Mouse (Mus musculus): ENCODE results near the gene Itgb3.

Gene Itgb3

GRCm38 (mm10) chr11:104661531-104662205 lies 53.9 kb downstream of the Itgb3 start:
- peak; percentile 34 for DNase-seq

- DNase-seq = no peak
Observed at GRCm38 (mm10) chr11:104662573-104662972, 54.8 kb downstream of the Itgb3 start.

GRCm38 (mm10) chr11:104663241-104663877 lies 55.6 kb downstream of the Itgb3 start:
- no peak for DNase-seq

- DNase-seq = no peak
Observed at GRCm38 (mm10) chr11:104663878-104664261, 56.1 kb downstream of the Itgb3 start.

- DNase-seq = peak; percentile 29
Observed at GRCm38 (mm10) chr11:104664441-104664840, 56.6 kb downstream of the Itgb3 start.

GRCm38 (mm10) chr11:104667399-104667798 lies 59.6 kb downstream of the Itgb3 start:
- DNase-seq = no peak

DNA sequence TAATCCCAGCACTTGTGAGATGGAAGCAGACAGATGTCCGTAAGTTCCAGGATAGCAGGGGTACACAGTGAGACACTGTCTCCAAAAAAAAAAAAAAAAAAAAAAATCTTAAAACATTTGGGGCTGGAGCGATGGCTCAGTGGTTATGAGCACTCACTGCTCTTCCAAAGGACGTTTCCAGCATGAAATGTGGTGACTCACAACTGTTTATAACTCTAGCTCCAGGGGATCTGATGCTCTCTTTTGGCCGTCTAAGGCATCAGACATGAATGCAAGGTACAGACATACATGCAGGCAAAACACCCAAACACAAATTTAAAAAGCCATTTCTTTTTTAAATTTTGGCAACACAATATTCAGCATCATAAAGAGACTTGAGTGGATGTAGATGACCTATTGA lies 65.6 kb downstream of the Itgb3 start:
- no peak for DNase-seq

DNA sequence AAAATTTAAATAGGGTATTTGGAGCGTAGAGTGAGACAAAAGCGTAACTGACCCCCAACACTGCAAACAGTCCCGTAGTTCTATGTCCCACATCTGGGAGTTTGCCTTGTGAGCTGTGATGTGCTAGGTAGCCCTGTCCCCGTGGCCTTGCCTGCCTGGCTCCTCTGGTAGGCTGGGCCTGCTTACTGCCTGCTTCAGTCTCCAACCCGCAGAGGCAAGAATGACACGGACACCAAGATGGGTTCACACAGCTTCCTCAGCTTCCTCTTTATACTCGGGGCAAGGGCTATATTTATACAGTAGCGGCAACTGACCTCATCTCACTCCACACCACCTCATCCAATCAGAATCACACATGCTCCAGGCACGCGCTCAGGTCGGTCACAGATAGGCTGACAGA lies 67.0 kb downstream of the Itgb3 start:
- no peak for DNase-seq

DNA sequence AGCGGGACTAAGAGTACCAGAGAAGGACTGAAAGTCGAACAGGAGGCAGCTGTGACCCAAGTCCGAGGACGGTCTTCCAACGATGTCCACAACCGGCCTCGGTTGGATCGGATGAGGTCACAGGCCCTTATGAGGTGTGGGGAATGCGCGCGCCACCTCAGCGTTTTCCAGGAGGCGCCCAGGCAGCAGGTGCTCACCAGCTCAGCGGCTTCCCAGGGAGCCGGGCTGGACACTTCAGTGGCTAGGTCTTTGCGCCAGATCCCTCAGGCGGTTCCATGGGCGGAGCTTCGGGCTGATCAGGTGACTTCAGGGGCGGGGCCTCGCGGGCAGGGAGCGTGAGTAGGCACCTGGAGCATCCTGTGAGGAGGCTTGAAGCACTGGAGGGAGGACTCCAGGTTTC lies 77.7 kb downstream of the Itgb3 start, which contains the start of gene Gm11639:
Gene Gm11639, plus strand, starts transcription at position 160 of the 400 bp plus-strand sequence.
- peak; percentile 43 for DNase-seq

DNA sequence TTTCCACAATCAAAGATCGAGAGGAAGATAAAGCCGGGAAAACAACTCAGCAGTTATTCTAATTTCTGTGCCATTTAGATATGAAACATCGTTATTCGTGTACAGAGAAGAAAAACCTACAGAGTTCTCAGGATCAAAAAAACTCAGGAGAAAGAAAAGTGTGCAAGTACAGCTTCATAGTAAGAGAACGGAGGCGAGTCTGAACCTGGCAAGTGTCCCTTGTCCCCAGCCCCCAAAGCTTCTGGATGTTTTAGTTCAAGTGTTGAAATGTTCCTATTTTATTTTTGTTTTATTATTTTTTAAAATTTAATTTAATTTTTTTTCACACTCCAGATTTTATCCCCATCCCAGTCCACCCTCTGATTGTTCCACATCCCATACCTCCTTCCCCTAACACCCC lies 85.4 kb downstream of the Itgb3 start:
- DNase-seq = no peak

DNA sequence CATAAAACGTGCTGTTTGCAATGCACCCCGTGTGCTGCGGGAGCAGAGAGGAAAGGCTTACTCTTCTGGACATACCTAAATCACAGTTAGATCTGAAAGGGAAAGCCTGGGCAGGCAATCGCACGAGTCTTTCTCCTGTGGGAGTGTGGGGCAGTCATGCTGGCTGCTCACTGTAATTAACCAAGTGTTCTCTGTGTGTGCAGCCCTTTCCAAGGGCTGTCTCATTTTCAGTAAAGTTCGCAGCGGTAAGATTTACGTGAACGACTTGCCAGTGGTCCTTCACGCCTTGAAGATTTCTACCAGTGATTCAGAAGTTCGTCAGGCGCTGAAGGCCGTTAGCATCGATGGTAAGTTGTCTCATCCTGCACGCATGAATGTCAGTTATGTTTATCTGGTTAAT lies 96.3 kb downstream of the Itgb3 start:
- DNase-seq = no peak

DNA sequence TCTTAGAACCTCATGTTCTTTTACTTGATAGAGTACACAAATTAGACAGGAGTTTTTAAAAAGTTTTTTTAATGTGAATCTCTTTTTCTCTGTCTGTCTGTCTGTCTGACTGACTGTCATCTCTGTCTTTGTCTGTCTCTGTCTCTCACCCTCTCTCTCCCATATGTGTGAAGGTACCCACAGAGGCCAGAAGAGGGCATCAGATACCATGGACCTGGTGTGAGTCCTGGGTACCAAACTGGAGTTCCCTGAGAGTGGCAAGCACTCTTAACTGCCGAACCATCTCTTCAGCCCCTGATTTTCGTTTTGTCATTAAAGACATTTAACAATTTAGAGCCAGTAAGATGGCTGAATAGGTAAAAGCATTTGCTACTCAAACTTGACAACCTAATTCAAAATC lies 99.3 kb downstream of the Itgb3 start:
- no peak for DNase-seq
